Mouse (Mus musculus): Measurements from ENCODE around the gene Armc3. TPM values are rescaled to one million over a fixed set of nuclear protein-coding genes. Genes with fewer than 3 reads are reported as not detected.
"Not testable (repeated sequence)": the region's sequence is repeated elsewhere in the genome, so short reads cannot be mapped to it uniquely, and the experiment has no call there.

Gene Armc3
- polyA plus RNA-seq, 1 experiment from 2014 or later: 0.15 TPM

- H3K4me1 ChIP-seq (ENCODE audit: control insufficient read depth, insufficient read depth, low read length): no peaks in the 10 kb centered on the region
- WGBS: 91% methylated on average over 11 of the region's 11 CpGs
- ATAC-seq (ENCODE audit: insufficient number of reproducible peaks, low FRiP score, low TSS enrichment, low read depth): no peak
Observed at GRCm38 (mm10) chr2:19280331-19280730, 81.2 kb downstream of the Armc3 start.

GRCm38 (mm10) chr2:19292366-19292765 is 93.3 kb downstream of the Armc3 start:
- 45% methylated on average over 3 of the region's 3 CpGs for WGBS

More at GRCm38 (mm10) chr2:19280331-19280730, 81.2 kb downstream of the Armc3 start:
- no peak overlapping the region for H3K27ac ChIP-seq (replicated peaks; ENCODE audit: low read depth, low read length)
- no peaks in the 10 kb centered on the region for H3K9me3 ChIP-seq (ENCODE audit: control insufficient read depth, low read length)
- no peaks in the 10 kb centered on the region for H3K36me3 ChIP-seq (ENCODE audit: control insufficient read depth, insufficient read depth, low read length)
- H3K9ac ChIP-seq (ENCODE audit: low read length): no peak overlapping the region
- no peaks in the 10 kb centered on the region for H3K27me3 ChIP-seq (ENCODE audit: control insufficient read depth, insufficient read depth, low read length)
- H3K4me3 ChIP-seq (ENCODE audit: low read depth, low read length): no peak overlapping the region
- H3K4me2 ChIP-seq (ENCODE audit: low read depth, severe bottlenecking): no peak overlapping the region
- DNase-seq (ENCODE audit: low spot score): no peak

GRCm38 (mm10) chr2:19300345-19301089 is 101.4 kb downstream of the Armc3 start:
- DNase-seq (ENCODE audit: low spot score) (no peak), ATAC-seq (ENCODE audit: insufficient number of reproducible peaks, low FRiP score, low TSS enrichment, low read depth) (no peak)
- H3K36me3 ChIP-seq (ENCODE audit: control insufficient read depth, insufficient read depth, low read length): no peaks in the 10 kb centered on the region
- no peak overlapping the region for H3K9ac ChIP-seq (ENCODE audit: low read length)
- no peaks in the 10 kb centered on the region for H3K27me3 ChIP-seq (ENCODE audit: control insufficient read depth, insufficient read depth, low read length)
- H3K4me3 ChIP-seq (ENCODE audit: low read depth, low read length): no peak overlapping the region
- H3K9me3 ChIP-seq (ENCODE audit: control insufficient read depth, low read length): no peaks in the 10 kb centered on the region
- 86% methylated on average over 9 of the region's 9 CpGs for WGBS
- no peak overlapping the region for H3K4me2 ChIP-seq (ENCODE audit: low read depth, severe bottlenecking)
- no peak overlapping the region for H3K27ac ChIP-seq (replicated peaks; ENCODE audit: low read depth, low read length)
- H3K4me1 ChIP-seq (ENCODE audit: control insufficient read depth, insufficient read depth, low read length): no peaks in the 10 kb centered on the region

More at GRCm38 (mm10) chr2:19292366-19292765, 93.3 kb downstream of the Armc3 start:
- H3K27ac ChIP-seq (replicated peaks; ENCODE audit: low read depth, low read length): no peak overlapping the region
- H3K4me2 ChIP-seq (ENCODE audit: low read depth, severe bottlenecking): no peak overlapping the region
- H3K9me3 ChIP-seq (ENCODE audit: control insufficient read depth, low read length): no peaks in the 10 kb centered on the region
- H3K4me3 ChIP-seq (ENCODE audit: low read depth, low read length): no peak overlapping the region
- ATAC-seq (ENCODE audit: insufficient number of reproducible peaks, low FRiP score, low TSS enrichment, low read depth) (no peak), DNase-seq (ENCODE audit: low spot score) (no peak)
- no peaks in the 10 kb centered on the region for H3K27me3 ChIP-seq (ENCODE audit: control insufficient read depth, insufficient read depth, low read length)
- H3K4me1 ChIP-seq (ENCODE audit: control insufficient read depth, insufficient read depth, low read length): no peaks in the 10 kb centered on the region
- H3K9ac ChIP-seq (ENCODE audit: low read length): no peak overlapping the region
- H3K36me3 ChIP-seq (ENCODE audit: control insufficient read depth, insufficient read depth, low read length): no peaks in the 10 kb centered on the region

- Histone ChIP-seq H3K9me3 (ENCODE audit: control insufficient read depth, low read length) (no peaks in the 10 kb centered on the region), H3K27ac (replicated peaks; ENCODE audit: low read depth, low read length) (no peak overlapping the region), H3K4me2 (ENCODE audit: low read depth, severe bottlenecking) (no peak overlapping the region), H3K4me1 (ENCODE audit: control insufficient read depth, insufficient read depth, low read length) (no peaks in the 10 kb centered on the region), H3K9ac (ENCODE audit: low read length) (no peak overlapping the region), H3K36me3 (ENCODE audit: control insufficient read depth, insufficient read depth, low read length) (no peaks in the 10 kb centered on the region), H3K27me3 (ENCODE audit: control insufficient read depth, insufficient read depth, low read length) (no peaks in the 10 kb centered on the region), H3K4me3 (ENCODE audit: low read depth, low read length) (no peak overlapping the region)
- WGBS: 25% methylated on average over 6 of the region's 6 CpGs
- DNase-seq (ENCODE audit: low spot score): no peak
- ATAC-seq (ENCODE audit: insufficient number of reproducible peaks, low FRiP score, low TSS enrichment, low read depth): no peak
Observed at GRCm38 (mm10) chr2:19301251-19301650, 102.1 kb downstream of the Armc3 start.

- 79% methylated on average over 3 of the region's 3 CpGs for WGBS
- ATAC-seq (ENCODE audit: insufficient number of reproducible peaks, low FRiP score, low TSS enrichment, low read depth); H3K27ac ChIP-seq (replicated peaks; ENCODE audit: low read depth, low read length); H3K4me2 ChIP-seq (ENCODE audit: low read depth, severe bottlenecking); H3K27me3 ChIP-seq (ENCODE audit: control insufficient read depth, insufficient read depth, low read length); H3K9me3 ChIP-seq (ENCODE audit: control insufficient read depth, low read length); H3K36me3 ChIP-seq (ENCODE audit: control insufficient read depth, insufficient read depth, low read length); H3K4me1 ChIP-seq (ENCODE audit: control insufficient read depth, insufficient read depth, low read length); DNase-seq (ENCODE audit: low spot score); H3K4me3 ChIP-seq (ENCODE audit: low read depth, low read length); H3K9ac ChIP-seq (ENCODE audit: low read length): not testable (repeated sequence)
Observed at GRCm38 (mm10) chr2:19303087-19303486, 104.0 kb downstream of the Armc3 start.

- no peaks in the 10 kb centered on the region for H3K36me3 ChIP-seq (ENCODE audit: control insufficient read depth, insufficient read depth, low read length)
- ATAC-seq (ENCODE audit: insufficient number of reproducible peaks, low FRiP score, low TSS enrichment, low read depth) (no peak), DNase-seq (ENCODE audit: low spot score) (no peak)
- H3K27me3 ChIP-seq (ENCODE audit: control insufficient read depth, insufficient read depth, low read length): no peaks in the 10 kb centered on the region
- no peak overlapping the region for H3K9ac ChIP-seq (ENCODE audit: low read length)
- peaks cover under 1% of the 10 kb centered on the region; the same call in 1 of the 2 replicates for H3K9me3 ChIP-seq (ENCODE audit: control insufficient read depth, low read length)
- H3K27ac ChIP-seq (replicated peaks; ENCODE audit: low read depth, low read length): no peak overlapping the region
- H3K4me1 ChIP-seq (ENCODE audit: control insufficient read depth, insufficient read depth, low read length): no peaks in the 10 kb centered on the region
- H3K4me3 ChIP-seq (ENCODE audit: low read depth, low read length): no peak overlapping the region
- no peak overlapping the region for H3K4me2 ChIP-seq (ENCODE audit: low read depth, severe bottlenecking)
- WGBS: 91% methylated on average over 3 of the region's 3 CpGs
Observed at GRCm38 (mm10) chr2:19310498-19310897, 111.4 kb downstream of the Armc3 start.

- H3K9ac ChIP-seq (ENCODE audit: low read length): no peak overlapping the region
- DNase-seq (ENCODE audit: low spot score): no peak
- ATAC-seq (ENCODE audit: insufficient number of reproducible peaks, low FRiP score, low TSS enrichment, low read depth): no peak
- H3K9me3 ChIP-seq (ENCODE audit: control insufficient read depth, low read length): peaks cover 3% of the 10 kb centered on the region; the same call in 1 of the 2 replicates
- H3K4me1 ChIP-seq (ENCODE audit: control insufficient read depth, insufficient read depth, low read length): no peaks in the 10 kb centered on the region
- no peak overlapping the region for H3K4me3 ChIP-seq (ENCODE audit: low read depth, low read length)
- no peaks in the 10 kb centered on the region for H3K27me3 ChIP-seq (ENCODE audit: control insufficient read depth, insufficient read depth, low read length)
- H3K4me2 ChIP-seq (ENCODE audit: low read depth, severe bottlenecking): no peak overlapping the region
- H3K36me3 ChIP-seq (ENCODE audit: control insufficient read depth, insufficient read depth, low read length): no peaks in the 10 kb centered on the region
- 36% methylated on average over 11 of the region's 11 CpGs for WGBS
- no peak overlapping the region for H3K27ac ChIP-seq (replicated peaks; ENCODE audit: low read depth, low read length)
Observed at GRCm38 (mm10) chr2:19316056-19316455, 117.0 kb downstream of the Armc3 start.

- WGBS: 75% methylated on average over 4 of the region's 4 CpGs
- no peaks in the 10 kb centered on the region for H3K4me1 ChIP-seq (ENCODE audit: control insufficient read depth, insufficient read depth, low read length)
- H3K36me3 ChIP-seq (ENCODE audit: control insufficient read depth, insufficient read depth, low read length): no peaks in the 10 kb centered on the region
- no peak overlapping the region for H3K9ac ChIP-seq (ENCODE audit: low read length)
- H3K9me3 ChIP-seq (ENCODE audit: control insufficient read depth, low read length): peaks cover 3% of the 10 kb centered on the region; the same call in 1 of the 2 replicates
- no peak overlapping the region for H3K4me3 ChIP-seq (ENCODE audit: low read depth, low read length)
- no peak overlapping the region for H3K27ac ChIP-seq (replicated peaks; ENCODE audit: low read depth, low read length)
- no peaks in the 10 kb centered on the region for H3K27me3 ChIP-seq (ENCODE audit: control insufficient read depth, insufficient read depth, low read length)
- no peak overlapping the region for H3K4me2 ChIP-seq (ENCODE audit: low read depth, severe bottlenecking)
- ATAC-seq (ENCODE audit: insufficient number of reproducible peaks, low FRiP score, low TSS enrichment, low read depth): no peak
- DNase-seq (ENCODE audit: low spot score): no peak
Observed at GRCm38 (mm10) chr2:19316691-19317090, 117.6 kb downstream of the Armc3 start.

Data from limb, embryonic 11.5 days (tissue).